Mouse (Mus musculus) kidney, embryonic 16.5 days (tissue): ENCODE measurements at regions not wholly inside any gene's neighbourhood (a gene's known extent, or its start where the extent isn't known, plus 50 kb on each side); places are given as distances from the start of the nearest gene placed in this dataset.

ENCODE experiments used
- ATAC-seq: fragments of 200-750 bp; cut with Nextera tagmentation; 2 replicates; pipeline ENCODE4 v1.8.0; 2017; ENCODE audit warnings: moderate TSS enrichment; ENCODE audit not compliant: low FRiP score, low TSS enrichment
- H3K27ac ChIP-seq: fragments of 300-500 bp; sonication (generic); 2 replicates; pipeline ENCODE4 v1.5.1; 2014; ENCODE audit warnings: low read length
- H3K27me3 ChIP-seq: fragments of 300-500 bp; sonication (generic); 2 replicates; pipeline ENCODE4 v1.6.1; 2014; ENCODE audit warnings: low read length, control low read depth, mixed read lengths; ENCODE audit not compliant: insufficient read depth
- H3K36me3 ChIP-seq: fragments of 300-500 bp; sonication (generic); 2 replicates; pipeline ENCODE4 v1.6.1; 2014; ENCODE audit warnings: low read length, control low read depth, mixed read lengths; ENCODE audit not compliant: insufficient read depth
- H3K4me1 ChIP-seq: fragments of 300-500 bp; sonication (generic); 2 replicates; pipeline ENCODE4 v1.6.1; 2014; ENCODE audit warnings: low read length, control low read depth, mixed read lengths; ENCODE audit not compliant: insufficient read depth
- H3K4me2 ChIP-seq: fragments of 300-500 bp; sonication (generic); replicated peaks from 2 replicates; pipeline ENCODE4 v1.6.1; 2014; ENCODE audit warnings: low read depth, low read length
- H3K4me3 ChIP-seq: fragments of 300-500 bp; sonication (generic); 2 replicates; pipeline ENCODE4 v1.5.1; 2014; ENCODE audit warnings: mild to moderate bottlenecking, low read length
- H3K9ac ChIP-seq: fragments of 300-500 bp; sonication (generic); replicated peaks from 2 replicates; pipeline ENCODE4 v1.6.1; 2014; ENCODE audit warnings: low read length
- H3K9me3 ChIP-seq: fragments of 300-500 bp; sonication (generic); 2 replicates; pipeline ENCODE4 v1.6.1; 2016; ENCODE audit warnings: low read length, control low read depth
- WGBS: fragments of 180-500 bp; shearing (Covaris S2); extraction: QIAGEN DNeasy Blood & Tissue Kit; methylation state at CpG from one replicate; pipeline ENCODE4 v1.1.7; 2014; 5-methylcytosine and 5-hydroxymethylcytosine counted together

GRCm38 (mm10) chr3:130932226-130932625 lies 178.0 kb upstream of the Lef1 start:
- Histone ChIP-seq H3K27ac (no peak overlapping the region), H3K36me3 (no peaks in the 10 kb centered on the region), H3K9me3 (no peaks in the 10 kb centered on the region; the same call in 1 of the 2 replicates), H3K4me2 (no peak overlapping the region), H3K4me1 (no peaks in the 10 kb centered on the region), H3K27me3 (no peaks in the 10 kb centered on the region), H3K4me3 (no peak overlapping the region), H3K9ac (no peak overlapping the region)
- WGBS: 84% methylated on average over 5 of the region's 5 CpGs
- ATAC-seq: no peak

GRCm38 (mm10) chr3:130925000-130925399 lies 185.3 kb upstream of the Lef1 start:
- no peak overlapping the region for H3K4me3 ChIP-seq
- H3K9ac ChIP-seq: no peak overlapping the region
- no peaks in the 10 kb centered on the region for H3K36me3 ChIP-seq
- ATAC-seq: no peak
- H3K9me3 ChIP-seq: no peaks in the 10 kb centered on the region; the same call in 1 of the 2 replicates
- H3K27ac ChIP-seq: no peak overlapping the region
- H3K4me2 ChIP-seq: no peak overlapping the region
- 0 out of 2 replicates have a peak, but pooled peaks cover 6% of the 10 kb centered on the region for H3K4me1 ChIP-seq
- peaks cover 7% of the 10 kb centered on the region for H3K27me3 ChIP-seq
- 69% methylated on average over 5 of the region's 5 CpGs for WGBS

- H3K4me2 ChIP-seq: peak overlapping the region; percentile 50
- peak overlapping the region; percentile 25 for H3K4me3 ChIP-seq
- no peak overlapping the region for H3K27ac ChIP-seq
- 31% methylated on average over 8 of the region's 8 CpGs for whole genome bisulfite sequencing
- H3K9me3 ChIP-seq: no peaks in the 10 kb centered on the region
- H3K36me3 ChIP-seq: no peaks in the 10 kb centered on the region
- H3K27me3 ChIP-seq: peaks cover 7% of the 10 kb centered on the region
- no peak overlapping the region for H3K9ac ChIP-seq
- H3K4me1 ChIP-seq: 0 out of 2 replicates have a peak, but pooled peaks cover 6% of the 10 kb centered on the region
- no peak for ATAC-seq
These were observed 186.7 kb upstream of the Lef1 start for GRCm38 (mm10) chr3:130923615-130923958.

GRCm38 (mm10) chr3:130922812-130923614 lies 187.3 kb upstream of the Lef1 start:
- Histone ChIP-seq H3K9me3 (no peaks in the 10 kb centered on the region), H3K36me3 (no peaks in the 10 kb centered on the region), H3K4me3 (peak overlapping the region; percentile 25), H3K4me2 (peak overlapping the region; percentile 50), H3K4me1 (0 out of 2 replicates have a peak, but pooled peaks cover 6% of the 10 kb centered on the region), H3K9ac (peak overlapping the region; percentile 27; the same call in 1 of the 2 replicates), H3K27ac (no peak overlapping the region), H3K27me3 (peaks cover 7% of the 10 kb centered on the region)
- no peak for ATAC-seq
- WGBS: 25% methylated on average over 23 of the region's 23 CpGs

- no peak for ATAC-seq
- 95% methylated on average over 9 of the region's 9 CpGs for WGBS
- no peaks in the 10 kb centered on the region for H3K36me3 ChIP-seq
- H3K9ac ChIP-seq: no peak overlapping the region
- H3K9me3 ChIP-seq: no peaks in the 10 kb centered on the region
- H3K27ac ChIP-seq: no peak overlapping the region
- H3K4me2 ChIP-seq: no peak overlapping the region
- 0 out of 2 replicates have a peak, but pooled peaks cover 6% of the 10 kb centered on the region for H3K4me1 ChIP-seq
- peaks cover 7% of the 10 kb centered on the region for H3K27me3 ChIP-seq
- H3K4me3 ChIP-seq: no peak overlapping the region
These were observed 188.5 kb upstream of the Lef1 start for GRCm38 (mm10) chr3:130921621-130922245.

- H3K4me2 ChIP-seq: no peak overlapping the region
- no peak overlapping the region for H3K27ac ChIP-seq
- no peaks in the 10 kb centered on the region for H3K9me3 ChIP-seq
- no peaks in the 10 kb centered on the region for H3K36me3 ChIP-seq
- H3K27me3 ChIP-seq: no peaks in the 10 kb centered on the region
- H3K4me3 ChIP-seq: no peak overlapping the region
- WGBS: 66% methylated on average over 7 of the region's 7 CpGs
- 0 out of 2 replicates have a peak, but pooled peaks cover 9% of the 10 kb centered on the region for H3K4me1 ChIP-seq
- H3K9ac ChIP-seq: no peak overlapping the region
- ATAC-seq: no peak
These were observed 183.6 kb upstream of the Rpl34 start for GRCm38 (mm10) chr3:130913812-130914211.

- Histone ChIP-seq H3K27me3 (no peaks in the 10 kb centered on the region), H3K4me1 (no peaks in the 10 kb centered on the region), H3K4me3 (no peak overlapping the region), H3K36me3 (no peaks in the 10 kb centered on the region), H3K9ac (no peak overlapping the region), H3K27ac (no peak overlapping the region), H3K9me3 (no peaks in the 10 kb centered on the region), H3K4me2 (no peak overlapping the region)
- ATAC-seq: no peak
- WGBS: 48% methylated on average over 7 of the region's 8 CpGs
These were observed 174.9 kb upstream of the Rpl34 start for GRCm38 (mm10) chr3:130905101-130905500.

- no peak overlapping the region for H3K27ac ChIP-seq
- ATAC-seq: no peak
- H3K4me1 ChIP-seq: no peaks in the 10 kb centered on the region
- H3K4me3 ChIP-seq: no peak overlapping the region
- no peaks in the 10 kb centered on the region for H3K27me3 ChIP-seq
- H3K36me3 ChIP-seq: no peaks in the 10 kb centered on the region
- no peaks in the 10 kb centered on the region for H3K9me3 ChIP-seq
- H3K9ac ChIP-seq: no peak overlapping the region
- 73% methylated on average over 7 of the region's 7 CpGs for WGBS
- no peak overlapping the region for H3K4me2 ChIP-seq
These were observed 173.1 kb upstream of the Rpl34 start for GRCm38 (mm10) chr3:130903329-130903728.

- ATAC-seq: no peak
- no peak overlapping the region for H3K27ac ChIP-seq
These were observed 172.2 kb upstream of the Rpl34 start for GRCm38 (mm10) chr3:130902376-130902775.

GRCm38 (mm10) chr3:130901343-130901742 lies 171.1 kb upstream of the Rpl34 start:
- Histone ChIP-seq H3K27ac (no peak overlapping the region), H3K4me2 (no peak overlapping the region), H3K4me3 (no peak overlapping the region), H3K27me3 (no peaks in the 10 kb centered on the region), H3K4me1 (no peaks in the 10 kb centered on the region), H3K9ac (no peak overlapping the region), H3K9me3 (no peaks in the 10 kb centered on the region), H3K36me3 (no peaks in the 10 kb centered on the region)
- no peak for ATAC-seq
- WGBS: 79% methylated on average over 12 of the region's 12 CpGs

More at GRCm38 (mm10) chr3:130902376-130902775, 172.2 kb upstream of the Rpl34 start:
- Histone ChIP-seq H3K9ac (no peak overlapping the region), H3K4me2 (no peak overlapping the region), H3K4me3 (no peak overlapping the region), H3K4me1 (no peaks in the 10 kb centered on the region), H3K9me3 (no peaks in the 10 kb centered on the region), H3K36me3 (no peaks in the 10 kb centered on the region), H3K27me3 (no peaks in the 10 kb centered on the region)
- 86% methylated on average over 7 of the region's 7 CpGs for WGBS
